Mouse (Mus musculus) stomach, embryonic 14.5 days (tissue): ENCODE measurements around the gene Cnn2. TPM values are rescaled to one million over a fixed set of nuclear protein-coding genes. Genes with fewer than 3 reads are reported as not detected.

ENCODE experiments used
- ATAC-seq: fragments of 200-750 bp; cut with Nextera tagmentation; 2 replicates; pipeline ENCODE4 v1.8.0; 2017; ENCODE audit warnings: low read depth, moderate TSS enrichment; ENCODE audit not compliant: insufficient number of reproducible peaks, insufficient read depth, low FRiP score
- H3K27ac ChIP-seq: fragments of 300-500 bp; sonication (generic); 2 replicates; pipeline ENCODE4 v1.5.1; 2014; ENCODE audit warnings: mild to moderate bottlenecking, low read length, moderate library complexity, mixed read lengths
- H3K27me3 ChIP-seq: fragments of 300-500 bp; sonication (generic); 2 replicates; pipeline ENCODE4 v1.6.1; 2014; ENCODE audit warnings: low read length, control low read depth, mixed read lengths; ENCODE audit not compliant: control insufficient read depth, insufficient read depth
- H3K36me3 ChIP-seq: fragments of 300-500 bp; sonication (generic); 2 replicates; pipeline ENCODE4 v1.6.1; 2014; ENCODE audit warnings: mild to moderate bottlenecking, control low read depth, low read length, moderate library complexity, mixed read lengths; ENCODE audit not compliant: control insufficient read depth, insufficient read depth
- H3K4me1 ChIP-seq: fragments of 300-500 bp; sonication (generic); 2 replicates; pipeline ENCODE4 v1.6.1; 2014; ENCODE audit warnings: low read length, control low read depth, mixed read lengths; ENCODE audit not compliant: control insufficient read depth, insufficient read depth
- H3K4me2 ChIP-seq: fragments of 300-500 bp; sonication (generic); replicated peaks from 2 replicates; pipeline ENCODE4 v1.6.1; 2014; ENCODE audit warnings: low read depth, low read length, control low read depth
- H3K4me3 ChIP-seq: fragments of 300-500 bp; sonication (generic); 2 replicates; pipeline ENCODE4 v1.5.1; 2014; ENCODE audit warnings: low read depth, low read length, control low read depth
- H3K9ac ChIP-seq: fragments of 300-500 bp; sonication (generic); replicated peaks from 2 replicates; pipeline ENCODE4 v1.6.1; 2014; ENCODE audit warnings: low read depth, mild to moderate bottlenecking, control low read depth, low read length, moderate library complexity, mixed read lengths
- H3K9me3 ChIP-seq: fragments of 300-500 bp; sonication (generic); 2 replicates; pipeline ENCODE4 v1.6.1; 2016; ENCODE audit warnings: low read depth, low read length, control low read depth; ENCODE audit not compliant: control insufficient read depth
- WGBS: fragments of 180-500 bp; shearing (Covaris S2); extraction: QIAGEN DNeasy Blood & Tissue Kit; methylation state at CpG from one replicate; pipeline ENCODE4 v1.1.7; 2014; 5-methylcytosine and 5-hydroxymethylcytosine counted together
- polyA plus RNA-seq: library from polyadenylated mRNA; unstranded; fragments of >200 nt; fragmentation: Nextera tagmentation; extraction: Ambion mirVana; gene quantifications from 2 replicates; pipeline ENCODE4 v1.2.1, GENCODE M21; 2014

Gene Cnn2
- polyA plus RNA-seq, 1 experiment from 2014 or later = 424 TPM

- Histone ChIP-seq H3K4me1 (peaks cover 12% of the 10 kb centered on the region), H3K9me3 (peaks cover 10% of the 10 kb centered on the region), H3K4me3 (no peak overlapping the region), H3K9ac (no peak overlapping the region), H3K4me2 (no peak overlapping the region), H3K36me3 (no peaks in the 10 kb centered on the region), H3K27me3 (peaks cover 21% of the 10 kb centered on the region), H3K27ac (no peak overlapping the region)
- WGBS = 20% methylated on average over 28 of the region's 28 CpGs
- ATAC-seq = no peak
These were observed 26.3 kb downstream of the Cnn2 start for GRCm38 (mm10) chr10:80014484-80015290.

GRCm38 (mm10) chr10:80015583-80015982 lies 27.2 kb downstream of the Cnn2 start:
- 68% methylated on average over 10 of the region's 10 CpGs for WGBS
- H3K4me2 ChIP-seq = no peak overlapping the region
- H3K9me3 ChIP-seq = peaks cover 6% of the 10 kb centered on the region
- H3K9ac ChIP-seq = no peak overlapping the region
- peaks cover 21% of the 10 kb centered on the region for H3K27me3 ChIP-seq
- H3K36me3 ChIP-seq = no peaks in the 10 kb centered on the region
- peaks cover 19% of the 10 kb centered on the region for H3K4me1 ChIP-seq
- no peak overlapping the region for H3K27ac ChIP-seq
- no peak overlapping the region for H3K4me3 ChIP-seq
- no peak for ATAC-seq

GRCm38 (mm10) chr10:80016511-80016910 lies 28.1 kb downstream of the Cnn2 start, which contains the start of gene Arhgap45:
TSS of gene Arhgap45 (plus strand) at chr10:80016653.
- 74% methylated on average over 11 of the region's 11 CpGs for WGBS
- peaks cover 22% of the 10 kb centered on the region for H3K4me1 ChIP-seq
- no peak within 1 kb of the TSS for H3K27ac ChIP-seq
- no peaks in the 10 kb centered on the region for H3K9me3 ChIP-seq
- H3K4me2 ChIP-seq = no peak within 1 kb of the TSS
- no peaks in the 10 kb centered on the region for H3K36me3 ChIP-seq
- no peak within 1 kb of the TSS for H3K4me3 ChIP-seq
- ATAC-seq = no peak
- no peak within 1 kb of the TSS for H3K9ac ChIP-seq
- H3K27me3 ChIP-seq = peaks cover 21% of the 10 kb centered on the region

GRCm38 (mm10) chr10:80016931-80017330 lies 28.5 kb downstream of the Cnn2 start:
- no peak for ATAC-seq
- H3K4me3 ChIP-seq = no peak overlapping the region
- no peaks in the 10 kb centered on the region for H3K9me3 ChIP-seq
- H3K27ac ChIP-seq = no peak overlapping the region
- 85% methylated on average over 10 of the region's 10 CpGs for WGBS
- peaks cover 21% of the 10 kb centered on the region for H3K27me3 ChIP-seq
- peaks cover 22% of the 10 kb centered on the region for H3K4me1 ChIP-seq
- no peak overlapping the region for H3K4me2 ChIP-seq
- H3K36me3 ChIP-seq = no peaks in the 10 kb centered on the region
- H3K9ac ChIP-seq = no peak overlapping the region

GRCm38 (mm10) chr10:80017361-80017760 lies 29.0 kb downstream of the Cnn2 start:
- WGBS = 59% methylated on average over 3 of the region's 3 CpGs
- Histone ChIP-seq H3K27ac (no peak overlapping the region), H3K27me3 (peaks cover 21% of the 10 kb centered on the region), H3K4me3 (no peak overlapping the region), H3K9ac (no peak overlapping the region), H3K4me1 (peaks cover 22% of the 10 kb centered on the region), H3K4me2 (no peak overlapping the region), H3K36me3 (no peaks in the 10 kb centered on the region), H3K9me3 (no peaks in the 10 kb centered on the region)
- no peak for ATAC-seq

- Histone ChIP-seq H3K9ac (no peak overlapping the region), H3K9me3 (no peaks in the 10 kb centered on the region), H3K27ac (no peak overlapping the region), H3K4me2 (no peak overlapping the region), H3K4me3 (no peak overlapping the region), H3K36me3 (no peaks in the 10 kb centered on the region), H3K4me1 (peaks cover 22% of the 10 kb centered on the region), H3K27me3 (peaks cover 21% of the 10 kb centered on the region)
- ATAC-seq = no peak
- 81% methylated on average over 14 of the region's 14 CpGs for WGBS
These were observed 29.4 kb downstream of the Cnn2 start for GRCm38 (mm10) chr10:80017771-80018170.

- 6% methylated on average over 15 of the region's 15 CpGs for WGBS
These were observed 30.4 kb downstream of the Cnn2 start for GRCm38 (mm10) chr10:80018739-80019297.

GRCm38 (mm10) chr10:80019471-80020131 lies 31.2 kb downstream of the Cnn2 start:
- Histone ChIP-seq H3K36me3 (no peaks in the 10 kb centered on the region), H3K4me2 (peak overlapping the region; percentile 46), H3K4me1 (peaks cover 22% of the 10 kb centered on the region), H3K27me3 (peaks cover 6% of the 10 kb centered on the region), H3K9me3 (no peaks in the 10 kb centered on the region), H3K9ac (peak overlapping the region; percentile 40; the same call in 1 of the 2 replicates), H3K27ac (peak overlapping the region; percentile 55; the same call in 1 of the 2 replicates), H3K4me3 (peak overlapping the region; percentile 20)
- peak; percentile 66; the same call in 1 of the 2 replicates for ATAC-seq
- WGBS = 12% methylated on average over 20 of the region's 20 CpGs

More at GRCm38 (mm10) chr10:80018739-80019297, 30.4 kb downstream of the Cnn2 start:
- Histone ChIP-seq H3K27me3 (peaks cover 14% of the 10 kb centered on the region), H3K36me3 (no peaks in the 10 kb centered on the region), H3K4me3 (peak overlapping the region; percentile 20; the same call in 1 of the 2 replicates), H3K4me1 (peaks cover 22% of the 10 kb centered on the region), H3K27ac (peak overlapping the region; percentile 55; the same call in 1 of the 2 replicates), H3K9ac (no peak overlapping the region), H3K9me3 (no peaks in the 10 kb centered on the region), H3K4me2 (peak overlapping the region; percentile 46)
- ATAC-seq = peak; percentile 76
